Comparison of ENCODE assay signal across 18 mouse cellular contexts in genomic region chr10:84335441-84335840, GRCm38 (mm10).
DNase-seq lines count a peak whose midpoint lies in the region; ATAC-seq and TF ChIP-seq lines count a peak whose summit lies in the region.
"Had no signal": no experiment of that assay in that cellular context is flagged by ENCODE, and none has a peak within 500 bp of the region (broad histone marks: within the 10 kb centered on the region; RNA-seq: fewer than 3 reads in every experiment).

No protein-coding gene starts in this region.

- H3K27me3 ChIP-seq in liver, adult 2 months (ENCODE audit: control insufficient read depth, insufficient read depth, low read length), result no peaks in the 10 kb centered on the region
- H3K27me3 ChIP-seq in liver, embryonic 12.5 days (replicated peaks), result no peaks in the 10 kb centered on the region
- H3K27me3 ChIP-seq: embryonic facial prominence, embryonic 12.5 days; forebrain, embryonic 13.5 days; neural tube, embryonic 12.5 days had no signal

- H3K9ac ChIP-seq in liver, adult 2 months (ENCODE audit: low read depth, low read length), result no peak overlapping the region
- H3K9ac ChIP-seq in liver, embryonic 12.5 days, result no peak overlapping the region
- H3K9ac ChIP-seq: embryonic facial prominence, embryonic 12.5 days; forebrain, embryonic 13.5 days; hindbrain, embryonic 14.5 days; liver, postnatal 0 days; neural tube, embryonic 12.5 days had no signal

- H3K36me3 ChIP-seq in liver, adult 2 months (ENCODE audit: control insufficient read depth, insufficient read depth, low read length), result no peaks in the 10 kb centered on the region
- no peaks in the 10 kb centered on the region for H3K36me3 ChIP-seq in liver, embryonic 12.5 days
- H3K36me3 ChIP-seq: embryonic facial prominence, embryonic 12.5 days; neural tube, embryonic 12.5 days had no signal

- no peak for TF ChIP-seq CTCF in liver, adult 2 months (IDR thresholded peaks at IDR 0.05; ENCODE audit: low read depth, low read length)

- no peaks in the 10 kb centered on the region for H3K79me2 ChIP-seq in liver, adult 2 months (ENCODE audit: control insufficient read depth, insufficient read depth, low read length)

- no peak for DNase-seq in frontal cortex, postnatal 25 days (ENCODE audit: low spot score in 2 of 2)
- DNase-seq in liver, adult 2 months (ENCODE audit: extremely low read depth, low read depth, low spot score), result peak; percentile 45
- peak; percentile 71 for DNase-seq in fat pad, adult 2 months (ENCODE audit: extremely low read depth, low read depth, low spot score)
- DNase-seq: cerebellum, postnatal 14 days; gastrocnemius, postnatal 25 days; liver, postnatal 0 days; midbrain, embryonic 14.5 days; thymus, adult 18-20 months had no signal

- no peaks in the 10 kb centered on the region for H3K9me3 ChIP-seq in liver, embryonic 12.5 days (replicated peaks)
- H3K9me3 ChIP-seq: embryonic facial prominence, embryonic 12.5 days; forebrain, embryonic 13.5 days had no signal

- H3K4me3 ChIP-seq in liver, adult 2 months (ENCODE audit: insufficient read depth, low read depth, low read length), result no peak overlapping the region
- no peak overlapping the region for H3K4me3 ChIP-seq in liver, embryonic 12.5 days
- H3K4me3 ChIP-seq: embryonic facial prominence, embryonic 12.5 days; forebrain, embryonic 13.5 days; neural tube, embryonic 12.5 days had no signal

- WGBS in liver, adult 2 months, result 54% methylated on average over 4 of the region's 4 CpGs
- WGBS in liver, embryonic 12.5 days (ENCODE audit: insufficient replicate concordance), result 57% methylated on average over 4 of the region's 4 CpGs

- no peaks in the 10 kb centered on the region; the same call in 1 of the 2 replicates for H3K4me1 ChIP-seq in liver, adult 2 months (ENCODE audit: control insufficient read depth, insufficient read depth, low read length)
- H3K4me1 ChIP-seq in liver, embryonic 12.5 days, result no peaks in the 10 kb centered on the region
- H3K4me1 ChIP-seq: embryonic facial prominence, embryonic 12.5 days; forebrain, embryonic 13.5 days; neural tube, embryonic 12.5 days had no signal

- no peak overlapping the region for H3K27ac ChIP-seq in liver, adult 2 months (replicated peaks; ENCODE audit: insufficient read depth, low read depth, low read length)
- no peak overlapping the region for H3K27ac ChIP-seq in liver, embryonic 12.5 days
- H3K27ac ChIP-seq: embryonic facial prominence, embryonic 12.5 days; forebrain, embryonic 13.5 days; hindbrain, embryonic 14.5 days; neural tube, embryonic 12.5 days had no signal

- no peak for TF ChIP-seq POLR2A in liver, adult 2 months (IDR thresholded peaks at IDR 0.05; ENCODE audit: extremely low read depth, insufficient read depth, low read length)

- ATAC-seq in frontal cortex, adult (ENCODE audit: low TSS enrichment), result peak; percentile 79
- no peak for ATAC-seq in liver, embryonic 12.5 days
- peak; percentile 54 for ATAC-seq in megakaryocyte progenitor cell, adult 5-6 weeks (replicated peaks; ENCODE audit: poor library complexity)
- no peak for ATAC-seq in megakaryocyte-erythroid progenitor cell, adult 5-6 weeks (replicated peaks; ENCODE audit: low FRiP score, low TSS enrichment, poor library complexity, severe bottlenecking)
- ATAC-seq in erythroid progenitor cell, adult 5-6 weeks (replicated peaks; ENCODE audit: low FRiP score, poor library complexity, severe bottlenecking), result no peak
- ATAC-seq: CD4-positive, CD25-positive, alpha-beta regulatory T cell, adult 4 months; forebrain, embryonic 13.5 days; liver, postnatal 0 days had no signal

- no peak overlapping the region for H3K4me2 ChIP-seq in liver, embryonic 12.5 days
- H3K4me2 ChIP-seq: embryonic facial prominence, embryonic 12.5 days; forebrain, embryonic 13.5 days; hindbrain, embryonic 14.5 days; neural tube, embryonic 12.5 days had no signal

Comparison
In these comparisons a context has a peak if more than half of its experiments do, and no peak if none do; other contexts are left out.
1. ATAC-seq: peak in frontal cortex, adult (single experiment) and megakaryocyte progenitor cell, adult 5-6 weeks (single experiment); none in liver, embryonic 12.5 days (single experiment), megakaryocyte-erythroid progenitor cell, adult 5-6 weeks (single experiment) and erythroid progenitor cell, adult 5-6 weeks (single experiment).
2. DNase-seq: peak in liver, adult 2 months (single experiment) and fat pad, adult 2 months (single experiment); none in frontal cortex, postnatal 25 days (0 of 2).